Mouse (Mus musculus): Measurements from ENCODE around the gene Cfap97d1. TPM values are rescaled to one million over a fixed set of nuclear protein-coding genes. Genes with fewer than 3 reads are reported as not detected.

Gene Cfap97d1
- not detected for total RNA-seq (2021)

DNA sequence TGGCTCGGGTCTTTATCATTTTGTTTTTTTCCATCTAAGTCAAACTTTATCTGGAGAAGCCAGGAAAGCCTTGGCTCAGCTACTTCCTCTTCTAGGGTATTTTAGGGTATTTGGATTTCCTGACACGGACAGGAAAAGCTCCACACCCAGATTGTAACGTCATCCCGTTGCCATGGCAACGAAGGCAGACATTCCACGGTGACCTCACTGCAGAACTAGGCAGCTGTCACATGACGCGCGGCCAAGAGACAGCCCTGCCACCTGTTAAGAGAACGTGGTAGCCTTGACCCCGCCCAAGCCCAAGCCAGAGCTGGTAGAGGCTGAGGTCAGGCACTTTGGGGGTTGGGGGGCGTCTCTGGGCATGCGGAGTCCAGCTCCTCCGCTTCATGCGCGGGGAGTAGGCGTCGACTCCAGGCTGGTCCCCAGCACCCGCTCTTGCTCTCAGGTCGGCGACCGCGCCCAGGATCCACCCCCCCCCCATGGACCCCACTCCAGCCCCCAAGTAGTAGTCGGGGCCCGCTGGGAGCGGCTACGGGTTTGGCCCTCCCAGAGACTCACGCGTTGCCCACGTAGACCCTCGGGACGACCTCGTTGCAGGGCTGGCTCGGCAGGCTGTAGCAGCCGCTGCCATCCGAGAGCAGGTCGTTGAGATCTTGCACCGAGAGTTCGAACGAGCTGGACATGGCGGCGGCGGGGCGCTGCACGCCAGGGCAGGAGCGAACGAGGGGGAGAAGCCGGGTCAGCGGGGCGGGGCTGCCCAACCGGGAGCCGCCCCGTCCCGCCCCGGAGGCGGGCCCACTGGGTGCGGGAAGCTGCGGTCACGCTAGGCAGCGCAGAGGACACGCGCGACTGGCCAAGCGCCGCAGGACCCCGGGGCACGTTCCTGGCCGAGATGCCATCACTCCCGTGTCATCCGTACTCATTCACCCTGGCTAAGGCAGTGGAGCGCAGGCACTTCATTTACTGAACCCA is at the start of gene Cfap97d1:
Gene Cfap97d1, plus strand, starts transcription at position 226 of the 972 bp plus-strand sequence.
- intact Hi-C loops (cut with DNase I) = loop anchor here (2.0 kb wide), 1 partner anchor 54 kb away; no protein-coding TSS in a partner anchor
- peak; percentile 96 to 98 for DNase-seq (ENCODE audit: extremely low spot score in 1 of 2, low spot score in 2 of 2)

DNA sequence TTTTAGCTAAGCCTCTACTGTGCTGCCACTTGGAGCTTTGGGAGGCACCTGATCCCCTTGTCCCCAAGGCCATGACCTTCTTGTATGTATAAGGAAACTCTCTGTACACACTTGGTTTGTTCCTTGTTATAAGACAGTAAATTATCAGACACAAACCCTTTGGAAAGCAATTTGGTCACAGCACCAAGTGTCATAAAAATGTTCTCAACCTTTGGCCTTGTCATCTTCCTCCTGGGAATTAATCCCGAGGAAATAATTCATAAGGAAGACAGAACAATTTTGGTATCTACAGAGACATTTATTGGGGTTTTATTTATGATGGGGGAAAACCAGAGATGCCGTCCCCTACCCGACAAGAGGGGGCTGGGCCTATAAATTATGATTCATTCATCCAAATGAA is 48.3 kb upstream of the Cfap97d1 start:
- no peak for DNase-seq (ENCODE audit: extremely low spot score in 1 of 2, low spot score in 2 of 2)
- intact Hi-C loops (cut with DNase I) = no loop called here

DNA sequence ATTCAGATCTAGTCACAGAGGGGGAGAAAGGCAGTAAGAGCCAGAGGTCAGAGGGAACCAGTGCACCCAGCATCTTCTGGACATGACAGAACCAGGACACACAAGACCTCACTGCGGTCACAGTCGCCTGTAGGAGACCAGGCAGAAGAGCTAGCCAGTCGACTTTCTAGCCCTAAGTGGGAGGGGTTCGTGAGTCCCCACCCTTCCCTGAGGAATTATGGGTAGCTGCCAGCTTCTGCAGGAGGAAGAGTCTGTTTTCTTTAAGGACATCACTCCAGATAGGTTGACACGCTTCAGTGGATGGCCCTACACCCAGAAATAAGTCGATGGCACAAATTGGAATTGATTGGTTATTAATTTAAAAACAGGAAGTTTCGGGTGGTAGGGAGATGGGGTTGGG is 47.7 kb upstream of the Cfap97d1 start:
- intact Hi-C loops (cut with DNase I) = no loop called here
- no peak for DNase-seq (ENCODE audit: extremely low spot score in 1 of 2, low spot score in 2 of 2)

DNA sequence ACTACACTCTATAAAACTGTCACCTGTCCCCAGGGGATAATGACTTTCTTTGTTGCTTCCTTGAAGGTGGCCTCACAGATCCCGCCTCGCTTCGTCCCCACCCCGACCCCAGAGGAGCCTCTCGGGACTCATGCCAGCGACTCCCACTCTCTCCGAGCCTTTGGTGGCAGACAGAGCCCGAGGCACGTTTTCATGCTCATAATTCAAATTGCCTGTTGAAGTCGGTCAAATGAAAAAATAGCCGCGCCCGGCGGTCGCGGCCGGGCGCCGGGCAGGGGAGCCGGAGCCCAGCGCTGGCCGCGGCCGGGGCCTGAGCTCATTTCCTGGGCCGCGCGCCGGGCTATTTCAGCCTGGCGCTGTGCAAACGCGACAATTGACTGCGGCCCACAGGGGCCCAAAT is 47.0 kb upstream of the Cfap97d1 start:
- intact Hi-C loops (cut with DNase I) = no loop called here
- no peak for DNase-seq (ENCODE audit: extremely low spot score in 1 of 2, low spot score in 2 of 2)

DNA sequence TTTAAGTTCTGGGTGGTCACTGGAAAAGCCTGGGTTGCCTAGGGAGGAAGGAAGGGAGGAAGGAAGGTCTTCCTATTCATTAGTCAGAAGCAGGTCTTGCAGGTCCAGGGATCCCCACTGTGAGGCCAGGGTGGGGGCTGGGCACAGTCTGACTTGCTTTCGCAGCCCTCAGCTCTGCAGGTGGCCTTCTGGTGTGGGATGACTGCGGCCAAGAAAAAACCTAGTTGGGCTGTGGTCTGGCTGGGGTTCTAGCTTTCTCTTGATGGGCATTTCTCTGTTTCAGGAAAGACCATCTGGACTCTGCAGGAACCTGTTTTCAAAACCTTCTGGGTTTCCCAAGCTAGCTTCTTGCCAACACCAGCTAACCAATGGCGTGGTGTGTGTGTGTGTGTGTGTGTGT is 41.0 kb upstream of the Cfap97d1 start:
- DNase-seq (ENCODE audit: extremely low spot score in 1 of 2, low spot score in 2 of 2) = no peak
- intact Hi-C loops (cut with DNase I) = no loop called here

DNA sequence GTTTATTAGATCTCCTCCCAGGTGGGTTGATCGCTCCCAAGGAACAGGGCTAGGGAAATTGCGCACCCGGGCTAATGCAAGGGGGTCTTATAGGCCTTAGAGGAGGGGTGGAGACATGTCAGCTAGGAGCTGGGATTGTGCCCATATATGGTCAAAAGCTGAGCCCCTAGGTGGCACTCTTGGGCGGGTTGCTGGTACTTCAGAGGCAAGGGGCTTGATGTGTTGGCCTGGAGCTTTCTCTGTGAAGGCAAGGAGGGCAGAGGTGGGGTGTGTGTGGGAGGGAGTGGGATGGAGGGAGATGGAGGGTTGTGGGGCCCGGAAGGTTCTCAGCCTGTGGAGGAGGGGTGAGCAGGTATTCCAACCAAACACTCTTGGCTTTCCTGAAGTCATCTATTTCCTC is 37.6 kb upstream of the Cfap97d1 start:
- intact Hi-C loops (cut with DNase I) = no loop called here
- no peak for DNase-seq (ENCODE audit: extremely low spot score in 1 of 2, low spot score in 2 of 2)

DNA sequence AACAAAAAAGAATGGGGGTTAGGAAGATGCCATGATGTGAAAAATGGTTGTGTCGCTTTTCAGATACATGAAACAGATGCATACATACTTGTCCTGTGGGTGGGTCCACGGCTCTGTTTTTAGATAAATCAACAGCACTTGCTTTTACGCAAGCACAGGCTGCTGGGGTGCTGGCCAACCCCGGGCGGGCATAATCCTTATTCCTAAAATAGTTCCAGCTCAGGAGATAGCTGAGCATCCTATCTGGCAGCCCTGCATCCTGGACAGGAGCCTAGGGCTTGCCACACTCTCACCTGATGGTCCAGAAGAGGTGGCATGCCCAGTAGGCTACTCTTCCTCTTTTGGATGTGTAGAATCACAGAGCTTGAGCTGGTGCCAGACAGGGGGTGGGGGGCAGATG is 34.1 kb upstream of the Cfap97d1 start:
- intact Hi-C loops (cut with DNase I) = no loop called here
- DNase-seq (ENCODE audit: extremely low spot score in 1 of 2, low spot score in 2 of 2) = no peak

DNA sequence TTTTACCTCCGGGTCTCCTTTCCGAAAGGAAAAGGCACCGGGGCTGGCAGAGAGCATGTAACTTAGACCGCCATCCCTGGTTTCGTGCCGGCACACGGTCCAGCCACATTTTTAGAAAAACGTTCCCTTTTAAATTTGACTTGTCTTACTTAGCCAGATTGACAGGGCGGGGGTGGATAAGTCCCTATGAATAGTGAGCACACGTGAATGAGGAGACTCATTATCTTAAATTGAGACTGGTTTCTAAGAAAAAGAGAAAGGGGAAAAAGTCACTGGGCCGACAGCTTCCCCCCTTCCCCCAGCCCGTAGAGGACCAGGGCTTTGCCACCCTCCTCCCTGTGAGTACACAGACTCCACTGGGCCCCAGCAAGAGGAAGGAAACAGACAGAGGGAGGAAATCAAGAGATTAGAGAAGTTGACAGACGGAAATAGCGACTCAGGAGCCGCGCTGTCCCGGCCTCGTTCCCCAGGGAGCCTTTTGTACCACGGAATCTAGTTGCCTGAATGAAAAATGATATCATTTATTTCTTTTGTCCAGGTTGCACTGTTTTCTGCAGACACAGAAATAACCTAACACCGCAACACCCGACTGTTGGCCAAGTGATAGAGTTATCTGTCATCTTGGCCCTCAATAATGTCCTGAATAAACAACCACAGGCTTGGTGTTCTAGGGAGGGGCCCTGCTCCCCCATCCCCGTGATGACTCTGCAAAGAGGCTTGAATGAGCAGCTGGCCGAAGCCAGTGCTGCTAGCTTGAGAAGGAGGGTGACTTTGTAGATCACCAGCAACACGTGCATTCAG is 31.3 kb upstream of the Cfap97d1 start:
- intact Hi-C loops (cut with DNase I) = no loop called here

DNA sequence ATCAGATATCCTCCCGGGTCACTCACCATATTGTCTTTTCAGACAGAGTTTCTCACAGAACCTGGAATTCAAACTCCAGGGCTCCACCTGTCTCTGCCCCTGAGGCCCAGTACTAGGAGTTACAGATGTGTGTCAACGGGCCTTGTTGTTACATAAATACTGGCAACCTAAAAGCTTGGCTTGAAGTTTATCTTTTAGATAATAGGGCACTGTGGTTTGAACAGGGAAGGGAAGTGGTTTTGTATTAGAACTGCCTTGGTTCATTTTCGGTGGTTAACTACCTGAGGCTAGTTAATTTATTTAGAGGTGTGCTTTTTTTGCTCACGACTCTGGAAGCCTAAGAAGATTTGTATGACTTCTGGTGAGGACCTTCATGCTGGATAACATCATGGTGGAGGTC is 30.6 kb upstream of the Cfap97d1 start:
- intact Hi-C loops (cut with DNase I) = no loop called here
- DNase-seq (ENCODE audit: extremely low spot score in 1 of 2, low spot score in 2 of 2) = no peak

More for the DNA sequence above, 31.3 kb upstream of the Cfap97d1 start:
- peak in 1 of 2 experiments; percentile 55 for DNase-seq (ENCODE audit: extremely low spot score in 1 of 2, low spot score in 2 of 2)

DNA sequence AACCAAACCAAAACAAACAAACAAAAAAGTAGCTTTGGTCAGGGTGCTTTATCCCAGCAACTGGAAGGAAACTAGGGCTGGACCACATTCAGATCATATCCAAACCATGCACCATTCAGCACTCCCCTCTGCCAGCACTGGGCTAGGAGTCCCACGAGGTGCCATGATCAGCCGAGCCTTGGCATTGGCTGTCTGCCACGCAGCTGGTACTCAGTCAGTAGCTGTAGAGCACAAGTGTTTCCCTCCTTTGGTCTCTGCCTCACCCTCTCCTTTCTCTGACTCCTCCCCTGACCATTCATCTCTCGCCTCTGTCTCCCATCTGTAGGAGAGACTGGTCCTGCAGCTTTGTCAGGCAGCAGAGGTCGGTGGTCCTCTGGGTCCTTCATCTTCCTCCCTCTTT is 26.6 kb upstream of the Cfap97d1 start:
- DNase-seq (ENCODE audit: extremely low spot score in 1 of 2, low spot score in 2 of 2) = no peak
- intact Hi-C loops (cut with DNase I) = no loop called here

DNA sequence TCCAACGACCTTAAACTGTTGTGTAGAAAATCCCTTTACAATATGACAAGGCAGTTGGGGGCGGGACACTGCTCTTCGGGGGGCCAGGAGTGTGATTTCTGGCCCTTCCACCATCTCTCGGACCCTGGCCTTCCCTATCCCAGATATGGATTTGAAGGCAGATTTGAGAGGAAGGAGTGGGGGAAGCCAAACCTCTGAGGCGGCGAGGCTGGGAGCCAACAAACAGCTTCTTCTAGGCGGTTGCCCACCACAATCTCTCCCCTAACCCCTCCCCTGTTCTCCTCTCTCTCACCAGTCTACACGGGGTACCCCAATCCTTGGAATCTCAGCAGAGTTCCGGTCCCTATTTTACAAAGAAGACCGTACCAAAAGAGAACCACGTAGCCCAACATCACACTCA is 21.0 kb upstream of the Cfap97d1 start:
- intact Hi-C loops (cut with DNase I) = loop anchor here (5.0 kb wide), 1 partner anchor 151 kb away; no protein-coding TSS in a partner anchor
- no peak for DNase-seq (ENCODE audit: extremely low spot score in 1 of 2, low spot score in 2 of 2)

DNA sequence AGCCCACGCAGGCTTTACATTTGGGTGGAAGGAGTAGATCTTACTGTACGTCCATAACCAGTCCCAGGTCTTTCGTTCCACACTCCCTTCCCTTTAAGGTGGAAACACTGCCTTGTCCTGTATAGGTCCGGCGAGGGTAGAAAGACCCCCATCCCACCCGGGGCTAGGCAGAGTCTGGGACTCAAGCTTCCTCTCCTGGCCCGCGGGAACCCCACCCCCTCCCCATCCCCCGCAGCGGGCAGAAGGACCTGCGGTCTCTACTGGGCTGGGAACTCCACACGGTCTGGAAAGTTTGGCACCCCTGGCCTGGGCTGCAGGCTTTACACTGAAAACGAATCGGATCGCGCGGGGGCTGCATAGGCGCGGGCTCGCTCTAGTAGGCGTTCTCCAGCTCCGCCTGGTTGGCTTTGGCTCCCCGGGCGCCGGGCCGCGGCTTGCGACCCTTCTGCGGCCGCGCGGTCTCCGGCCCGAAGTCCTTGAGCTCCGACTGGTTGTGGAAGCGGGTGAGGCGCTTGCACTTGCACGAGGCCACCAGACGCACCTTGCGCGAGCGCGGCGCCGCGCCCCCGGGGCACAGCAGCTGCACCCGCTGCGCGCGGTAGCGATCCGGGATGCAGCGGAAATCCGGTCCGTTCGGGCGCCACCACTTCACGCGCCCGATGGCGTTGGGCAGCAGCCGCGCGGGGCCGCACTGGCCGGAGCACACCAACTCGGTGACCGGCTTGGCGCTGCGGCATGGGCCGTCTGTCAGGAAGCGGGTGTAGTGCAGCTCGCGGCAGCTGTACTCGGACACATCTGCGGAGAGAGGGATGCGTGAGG is 20.4 kb upstream of the Cfap97d1 start:
- DNase-seq (ENCODE audit: extremely low spot score in 1 of 2, low spot score in 2 of 2) = peak in 1 of 2 experiments; percentile 57
- intact Hi-C loops (cut with DNase I) = loop anchor here (5.0 kb wide), 1 partner anchor 151 kb away; no protein-coding TSS in a partner anchor

DNA sequence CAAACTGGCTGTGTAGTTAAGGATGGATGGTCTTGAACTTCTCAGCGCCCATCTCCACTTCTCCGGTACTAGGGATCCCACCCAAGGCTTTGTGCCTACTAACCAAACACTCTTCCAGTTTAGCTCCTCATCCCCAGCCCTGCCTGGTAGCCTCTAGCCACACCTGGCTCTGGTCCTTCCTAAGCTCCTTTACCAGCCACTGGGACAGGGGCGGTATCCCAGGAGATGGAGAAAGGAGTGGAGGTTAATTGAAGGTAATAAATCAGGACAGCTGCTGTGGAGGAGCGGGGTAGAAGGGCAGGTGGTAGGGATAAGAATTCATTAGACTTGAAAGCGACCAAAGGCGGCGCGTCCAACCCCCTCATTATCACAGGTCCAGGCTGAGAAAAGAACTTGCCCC is 19.4 kb upstream of the Cfap97d1 start:
- intact Hi-C loops (cut with DNase I) = loop anchor here (5.0 kb wide), 1 partner anchor 152 kb away; no protein-coding TSS in a partner anchor
- DNase-seq (ENCODE audit: extremely low spot score in 1 of 2, low spot score in 2 of 2) = no peak

DNA sequence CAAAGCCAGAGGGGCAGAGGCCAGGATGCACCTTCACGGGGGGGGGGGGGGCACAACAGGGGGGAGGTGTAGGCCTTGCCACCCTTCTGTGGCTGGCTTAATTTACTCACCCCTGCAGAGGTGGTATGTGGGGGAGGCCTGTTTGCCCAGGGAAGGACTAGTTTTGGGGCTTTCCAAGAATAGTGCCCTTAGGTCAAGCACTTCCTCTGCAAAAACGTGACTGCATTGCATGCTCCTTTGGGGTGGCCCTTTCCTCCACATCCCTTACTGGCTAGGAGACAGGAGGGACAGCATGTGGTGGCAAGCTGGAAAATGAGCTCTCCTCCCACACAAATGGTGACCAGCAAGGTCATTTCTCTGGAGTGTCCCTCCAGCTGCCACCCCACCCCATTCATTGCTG is 18.5 kb upstream of the Cfap97d1 start:
- intact Hi-C loops (cut with DNase I) = no loop called here
- no peak for DNase-seq (ENCODE audit: extremely low spot score in 1 of 2, low spot score in 2 of 2)

DNA sequence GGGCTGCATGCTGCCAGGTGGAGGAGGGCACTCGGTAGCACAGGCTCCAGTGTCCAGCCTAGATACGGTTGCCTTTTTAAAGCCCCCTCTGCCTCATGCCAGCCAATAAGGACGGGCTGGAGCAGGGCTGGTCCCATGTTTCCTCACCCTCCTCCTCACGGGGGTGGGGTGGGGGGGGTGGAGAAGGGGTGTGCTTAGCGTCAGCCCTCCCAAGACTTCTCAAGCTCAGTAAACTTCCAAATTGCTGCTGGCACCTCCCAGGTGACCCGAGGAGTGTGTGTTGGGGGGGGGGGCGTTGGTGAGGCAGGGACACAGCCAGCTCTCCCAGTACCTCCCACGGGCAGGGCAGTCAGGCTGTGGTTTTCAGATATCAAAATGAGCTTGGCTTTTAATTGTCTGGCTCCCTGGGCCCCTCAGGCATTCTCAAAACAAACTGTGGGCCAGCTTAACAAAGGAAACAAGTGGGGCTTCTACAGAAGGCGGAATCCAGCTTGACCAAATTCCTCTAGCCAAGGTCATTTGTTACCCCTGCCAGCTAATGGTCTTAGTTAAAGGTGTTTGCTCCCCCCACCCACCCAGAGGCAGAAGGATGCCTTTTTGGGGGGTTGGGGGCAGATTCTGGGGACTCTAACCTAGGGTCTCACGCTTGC is 17.0 kb upstream of the Cfap97d1 start, which contains the start of gene Sost:
Gene Sost, minus strand, starts transcription at position 51 of the 650 bp plus-strand sequence.
- DNase-seq (ENCODE audit: extremely low spot score in 1 of 2, low spot score in 2 of 2) = no peak
- intact Hi-C loops (cut with DNase I) = no loop called here

DNA sequence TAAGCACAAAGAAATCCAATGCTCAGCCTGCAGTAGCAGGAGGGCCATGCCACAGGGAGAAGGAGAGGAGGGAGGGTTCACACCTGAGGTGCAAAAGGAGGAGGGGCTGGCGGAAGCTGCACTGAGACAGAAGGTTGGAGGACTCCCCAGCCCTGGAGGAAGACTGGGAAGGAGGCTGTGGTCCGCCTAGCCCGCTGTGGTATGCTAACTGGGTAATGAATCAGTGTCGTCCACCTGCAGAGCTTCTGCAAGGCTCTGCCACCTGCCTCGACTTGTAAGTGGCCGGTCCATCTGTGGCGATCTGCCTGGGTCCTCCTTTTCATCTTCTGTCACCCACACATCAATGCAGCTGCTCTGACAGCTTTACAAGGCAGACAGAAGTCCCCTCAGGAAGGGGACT is 15.8 kb upstream of the Cfap97d1 start:
- DNase-seq (ENCODE audit: extremely low spot score in 1 of 2, low spot score in 2 of 2) = no peak
- intact Hi-C loops (cut with DNase I) = loop anchor here (1.0 kb wide), 1 partner anchor 47 kb away; no protein-coding TSS in a partner anchor

DNA sequence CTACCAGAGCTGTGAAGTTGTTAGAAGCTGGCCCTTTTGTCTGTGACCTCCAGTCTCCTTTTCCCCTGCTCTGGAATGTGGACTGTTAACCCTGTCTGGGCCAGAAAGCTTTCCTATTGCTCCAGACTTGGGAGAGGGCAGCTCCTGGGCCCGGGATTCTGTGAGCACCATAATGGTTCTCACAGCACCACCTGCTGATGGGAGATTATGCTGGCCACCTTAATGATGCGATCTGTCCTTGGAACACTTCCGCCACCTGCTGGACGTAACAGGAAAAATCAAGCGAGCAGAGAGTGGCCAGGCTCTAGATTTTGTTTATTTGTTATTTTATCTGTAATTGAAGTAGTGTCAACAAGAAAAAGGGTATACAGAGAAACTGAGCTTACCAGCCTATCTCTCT is 15.3 kb upstream of the Cfap97d1 start:
- intact Hi-C loops (cut with DNase I) = loop anchor here (1.0 kb wide), 1 partner anchor 47 kb away; no protein-coding TSS in a partner anchor
- DNase-seq (ENCODE audit: extremely low spot score in 1 of 2, low spot score in 2 of 2) = peak; percentile 83 to 85

DNA sequence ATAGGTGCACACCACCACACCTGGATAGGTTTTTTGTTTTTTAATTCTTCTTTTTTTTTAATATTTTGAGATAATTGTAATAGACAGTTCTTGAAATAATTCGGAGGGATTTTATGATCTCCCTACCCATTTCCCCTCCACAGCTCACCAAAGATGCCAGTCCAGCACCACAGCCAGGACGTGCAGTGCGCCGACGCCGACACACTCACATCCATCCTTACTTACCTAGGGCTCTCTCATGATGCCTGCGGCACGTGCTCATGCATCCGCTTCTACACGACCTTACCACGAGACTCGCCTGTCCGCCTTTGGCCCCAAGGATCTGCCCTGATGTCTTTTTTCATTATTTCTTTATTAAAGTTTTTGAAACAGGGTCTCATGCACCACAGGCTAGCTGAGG is 14.2 kb upstream of the Cfap97d1 start:
- intact Hi-C loops (cut with DNase I) = no loop called here
- DNase-seq (ENCODE audit: extremely low spot score in 1 of 2, low spot score in 2 of 2) = no peak

Data from left cerebral cortex, postnatal 10 days (tissue).